8 mouse cellular contexts compared by ENCODE assay signal in genomic region chr1:167392031-167392640, GRCm38 (mm10). TPM values are rescaled to one million over a fixed set of nuclear protein-coding genes. Genes with fewer than 3 reads are reported as not detected.
DNase-seq lines count a peak whose midpoint lies in the region; ATAC-seq and TF ChIP-seq lines count a peak whose summit lies in the region.

No protein-coding gene starts in this region.

- H3K27me3 ChIP-seq in hindbrain, embryonic 13.5 days, result peaks cover 35% of the 10 kb centered on the region
- peaks cover 2% of the 10 kb centered on the region; the same call in 1 of the 2 replicates for H3K27me3 ChIP-seq in midbrain, embryonic 16.5 days (ENCODE audit: control insufficient read depth, insufficient read depth, low read depth, low read length)

- H3K4me2 ChIP-seq in hindbrain, embryonic 13.5 days, result peak overlapping the region; percentile 88
- peak overlapping the region; percentile 94 for H3K4me2 ChIP-seq in midbrain, embryonic 16.5 days (ENCODE audit: low read length)

- no peaks in the 10 kb centered on the region for H3K9me3 ChIP-seq in hindbrain, embryonic 13.5 days
- H3K9me3 ChIP-seq in midbrain, embryonic 16.5 days (replicated peaks; ENCODE audit: control insufficient read depth, low read length, poor library complexity, severe bottlenecking), result no peaks in the 10 kb centered on the region

- H3K27ac ChIP-seq in cortical plate, adult 2 months (ENCODE audit: insufficient read depth, low read length), result peak overlapping the region; percentile 67; the same call in 1 of the 2 replicates
- no peak overlapping the region for H3K27ac ChIP-seq in hindbrain, embryonic 13.5 days
- H3K27ac ChIP-seq in midbrain, embryonic 16.5 days (ENCODE audit: low read length), result no peak overlapping the region

- peak overlapping the region; percentile 73 for H3K9ac ChIP-seq in hindbrain, embryonic 13.5 days
- H3K9ac ChIP-seq in midbrain, embryonic 16.5 days (ENCODE audit: low read depth, low read length), result peak overlapping the region; percentile 73

- DNase-seq in kidney, adult 18-20 months, result peak; percentile 7
- DNase-seq in kidney, postnatal 14 days, result no peak
- DNase-seq in gastrocnemius, postnatal 25 days, result no peak
- DNase-seq in layer of hippocampus, adult 9-10 months (ENCODE audit: low spot score), result no peak
- DNase-seq in cerebellum, postnatal 4 days (ENCODE audit: low spot score in 2 of 2), result no peak

- no peaks in the 10 kb centered on the region for H3K36me3 ChIP-seq in hindbrain, embryonic 13.5 days
- H3K36me3 ChIP-seq in midbrain, embryonic 16.5 days (ENCODE audit: control insufficient read depth, insufficient read depth, low read length), result no peaks in the 10 kb centered on the region

- no peak for TF ChIP-seq POLR2A in cortical plate, adult 2 months (IDR thresholded peaks at IDR 0.05; ENCODE audit: extremely low read depth, insufficient read depth, low read length)

- ATAC-seq in hindbrain, embryonic 13.5 days (ENCODE audit: low FRiP score), result no peak
- ATAC-seq in midbrain, embryonic 16.5 days, result no peak

- peak overlapping the region; percentile 77 for H3K4me3 ChIP-seq in cortical plate, adult 2 months (ENCODE audit: insufficient read depth, low read length)
- H3K4me3 ChIP-seq in hindbrain, embryonic 13.5 days, result peak overlapping the region; percentile 65
- H3K4me3 ChIP-seq in midbrain, embryonic 16.5 days (ENCODE audit: low read depth, low read length), result peak overlapping the region; percentile 73

- 55% methylated on average over 2 of the region's 2 CpGs for WGBS in hindbrain, embryonic 13.5 days
- 60% methylated on average over 2 of the region's 2 CpGs for WGBS in midbrain, embryonic 16.5 days

- no peak for TF ChIP-seq CTCF in cortical plate, adult 2 months (IDR thresholded peaks at IDR 0.05; ENCODE audit: extremely low read depth, insufficient read depth, low read length)

- H3K4me1 ChIP-seq in cortical plate, adult 2 months (ENCODE audit: control insufficient read depth, insufficient read depth, low read length), result 0 out of 2 replicates have a peak, but pooled peaks cover 3% of the 10 kb centered on the region
- peaks cover 18% of the 10 kb centered on the region for H3K4me1 ChIP-seq in hindbrain, embryonic 13.5 days (replicated peaks)
- H3K4me1 ChIP-seq in midbrain, embryonic 16.5 days (ENCODE audit: control insufficient read depth, insufficient read depth, low read length), result peaks cover 14% of the 10 kb centered on the region

RNA-seq across cellular contexts. Expression of gene Mgst3, which starts 1.5 kb away (rescaled TPM):
- 209 and 231 TPM in 2 replicates for polyA plus RNA-seq in cortical plate, adult 2 months (2012; rRNA removed)
- polyA plus RNA-seq in hindbrain, embryonic 13.5 days (2015; fragmentation: Nextera tagmentation; extraction: Ambion mirVana), result 105 and 108 TPM in 2 replicates
- polyA plus RNA-seq in midbrain, embryonic 16.5 days (2015; fragmentation: Nextera tagmentation; extraction: Ambion mirVana), result 138 and 170 TPM in 2 replicates
- 10 to 100 TPM; 84.7 to 94.2 TPM for total RNA-seq in gastrocnemius, postnatal 25 days (2021)

RNA-seq across cellular contexts. Expression of gene Aldh9a1, which starts 42.3 kb away (rescaled TPM):
- 32.6 and 33.4 TPM in 2 replicates for polyA plus RNA-seq in cortical plate, adult 2 months (2012; rRNA removed)
- polyA plus RNA-seq in hindbrain, embryonic 13.5 days (2015; fragmentation: Nextera tagmentation; extraction: Ambion mirVana), result 31.1 and 33.0 TPM in 2 replicates
- 35.9 and 38.3 TPM in 2 replicates for polyA plus RNA-seq in midbrain, embryonic 16.5 days (2015; fragmentation: Nextera tagmentation; extraction: Ambion mirVana)
- 1 to 10 TPM; 2.4 to 2.8 TPM for total RNA-seq in gastrocnemius, postnatal 25 days (2021)
